Mouse (Mus musculus) ovary, adult 18-20 months (tissue): ENCODE results near the gene Plekhj1.

Source experiments
- DNase-seq: peaks from one replicate; pipeline ENCODE4 v3.0.0; 2022; ENCODE audit warnings: low spot score, mixed read lengths

The Plekhj1 gene

DNA sequence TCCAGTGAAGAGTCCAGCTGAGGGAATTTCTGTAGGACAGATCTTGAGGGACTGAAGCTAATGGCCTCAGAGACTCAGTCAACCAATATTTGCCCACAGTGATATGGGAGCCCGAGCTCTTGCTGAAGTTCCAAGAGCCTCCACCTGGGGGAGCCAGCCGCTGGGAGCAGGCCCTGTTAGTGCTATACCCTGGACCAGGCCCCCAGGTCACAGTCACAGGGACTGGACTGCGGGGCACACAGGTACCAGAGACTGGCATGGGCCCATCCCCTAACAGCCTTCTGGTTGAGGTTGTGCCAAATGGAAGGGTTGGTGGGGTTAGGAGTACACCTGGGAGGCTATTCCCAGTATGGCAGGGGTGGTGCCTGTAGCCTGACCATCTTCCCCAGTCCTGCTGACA, 7.5 kb upstream of the Plekhj1 start:
- DNase-seq, result no peak

DNA sequence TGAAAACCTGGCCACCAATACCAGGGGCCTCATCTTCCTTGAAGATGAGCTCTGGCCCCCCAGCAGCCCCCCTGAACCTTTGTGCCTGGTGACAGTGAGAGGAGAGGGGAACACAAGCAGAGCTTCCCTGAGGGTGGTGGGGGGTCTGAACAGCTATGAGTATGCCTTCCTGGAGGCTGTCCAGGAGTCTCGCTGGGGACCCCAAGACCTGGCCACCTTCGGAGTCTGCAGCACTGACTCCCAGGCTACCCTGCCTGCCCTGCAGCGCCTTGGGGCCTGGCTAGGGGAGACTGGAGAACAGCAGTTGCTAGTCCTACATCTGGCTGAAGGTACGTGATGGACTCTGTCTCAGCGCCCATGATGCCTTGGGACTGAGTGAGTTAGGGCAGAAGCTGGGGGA, 6.9 kb upstream of the Plekhj1 start:
- no peak for DNase-seq

DNA sequence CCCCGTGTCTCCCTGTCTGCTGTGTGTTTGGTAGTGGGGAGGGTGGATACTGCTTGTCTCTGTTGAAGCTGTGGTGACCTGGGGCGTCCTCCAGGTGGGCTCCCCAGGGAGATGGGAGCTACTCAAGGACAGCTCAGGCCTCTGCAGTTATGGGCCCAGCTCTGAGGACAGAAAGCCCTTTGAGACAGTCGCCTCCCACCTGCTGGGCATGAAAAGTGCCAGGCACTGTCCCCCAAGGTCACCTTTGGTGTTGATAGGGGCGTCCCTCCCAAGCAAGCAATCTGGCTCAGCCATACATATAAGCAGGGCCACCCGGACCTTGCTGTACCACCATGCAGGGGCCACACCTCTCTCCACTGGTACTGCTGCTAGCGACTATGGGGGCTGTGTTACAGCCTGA, 6.5 kb upstream of the Plekhj1 start, which contains the start of gene Amh:
Amh (plus strand) TSS at position 328 of the 400 bp plus-strand sequence.
- DNase-seq, result peak; percentile 66

DNA sequence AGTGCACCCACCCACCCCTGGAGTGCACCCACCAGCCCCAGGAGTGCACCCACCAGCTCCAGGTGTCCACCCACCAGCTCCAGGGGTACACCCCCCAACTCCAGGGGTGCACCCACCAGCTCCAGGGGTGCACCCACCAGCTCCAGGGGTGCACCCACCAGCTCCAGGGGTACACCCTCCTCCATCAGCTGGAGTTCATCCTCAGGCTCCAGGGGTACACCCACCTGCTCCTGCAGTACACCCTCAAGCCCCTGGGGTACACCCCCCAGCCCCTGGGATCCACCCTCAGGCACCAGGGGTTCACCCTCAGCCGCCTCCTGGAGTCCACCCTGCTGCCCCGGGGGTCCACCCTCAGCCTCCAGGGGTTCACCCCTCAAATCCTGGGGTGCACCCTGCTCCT, 5.9 kb upstream of the Plekhj1 start:
- no peak for DNase-seq

DNA sequence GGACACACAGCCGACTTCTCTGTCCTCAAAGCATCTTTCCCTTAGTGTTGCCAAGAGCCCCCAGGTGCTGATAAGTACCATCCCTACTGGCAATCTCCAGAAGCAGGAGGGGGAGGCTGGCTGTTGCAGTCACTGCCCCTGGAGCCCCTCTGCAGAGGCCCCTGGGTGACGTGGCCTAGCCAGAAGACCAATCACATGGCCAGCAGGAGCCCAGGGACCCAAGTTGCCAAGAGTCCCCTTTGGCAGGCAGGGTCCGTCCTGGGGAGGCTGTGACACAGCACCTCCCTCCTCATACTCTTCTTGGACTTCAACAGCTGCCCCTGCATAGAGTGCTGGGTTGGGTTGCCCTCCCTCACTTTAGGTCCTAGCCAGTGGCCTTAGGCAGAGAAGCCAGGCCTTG, 4.6 kb upstream of the Plekhj1 start:
- no peak for DNase-seq

DNA sequence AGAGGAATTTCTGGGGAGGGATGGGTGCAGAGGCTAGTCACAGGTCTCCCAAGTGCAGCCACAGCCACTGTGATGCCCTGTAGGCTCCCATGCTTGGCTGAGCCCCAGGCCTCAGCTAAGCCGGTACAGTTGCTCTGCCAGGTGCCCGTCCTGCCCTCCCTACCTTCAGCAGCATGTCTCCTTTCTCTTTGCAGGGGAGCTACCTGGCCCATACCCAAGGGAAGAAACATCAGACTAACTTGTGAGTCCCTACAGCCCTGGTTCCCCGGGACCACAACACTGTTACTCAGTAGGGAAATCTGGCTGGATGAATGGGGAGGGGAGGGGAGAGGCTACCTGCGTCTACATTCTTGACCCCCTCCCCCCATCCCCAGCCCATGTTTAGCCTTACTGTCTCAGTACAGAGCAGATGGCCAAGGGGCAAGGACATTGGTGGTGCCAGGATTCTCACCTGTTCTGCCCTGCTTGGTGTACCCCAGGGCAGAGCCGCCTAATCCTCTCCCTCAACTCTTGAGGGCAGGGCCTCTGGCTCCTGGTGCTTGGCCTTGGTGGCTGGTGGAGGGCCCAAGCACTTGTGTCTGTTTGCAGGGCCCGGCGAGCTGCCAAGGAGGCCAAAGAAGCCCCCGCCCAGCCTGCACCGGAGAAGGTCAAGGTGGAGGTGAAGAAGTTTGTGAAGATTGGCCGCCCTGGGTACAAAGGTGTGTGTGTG, 3.9 kb upstream of the Plekhj1 start:
- DNase-seq, result no peak

DNA sequence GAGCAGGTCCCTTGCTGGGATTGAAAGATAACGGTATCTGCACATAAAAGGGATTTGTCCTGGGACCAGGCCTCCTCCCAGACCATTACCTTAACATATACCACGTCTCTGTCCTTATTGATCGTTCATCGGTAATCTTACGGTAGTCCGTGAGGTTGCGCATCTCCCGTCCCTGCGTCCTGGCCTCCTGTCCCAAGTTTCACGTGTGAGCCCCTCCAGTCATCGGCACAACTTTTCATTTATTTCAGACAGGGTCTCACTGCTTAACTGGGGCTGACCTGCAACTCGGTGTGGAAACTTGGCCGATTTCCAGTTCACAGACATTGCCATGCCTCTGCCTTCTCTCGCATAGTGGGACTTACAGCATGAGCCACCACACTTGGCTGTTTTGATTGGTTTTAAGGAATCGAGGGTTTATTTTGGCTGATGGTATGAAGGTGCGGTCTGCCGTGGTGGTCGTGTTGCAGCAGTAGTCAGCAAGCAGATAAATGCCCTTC, 692 bp upstream of the Plekhj1 start:
- DNase-seq, result no peak

GRCm38 (mm10) chr10:80797186-80798149, 958 bp downstream of the Plekhj1 start:
- no peak for DNase-seq

DNA sequence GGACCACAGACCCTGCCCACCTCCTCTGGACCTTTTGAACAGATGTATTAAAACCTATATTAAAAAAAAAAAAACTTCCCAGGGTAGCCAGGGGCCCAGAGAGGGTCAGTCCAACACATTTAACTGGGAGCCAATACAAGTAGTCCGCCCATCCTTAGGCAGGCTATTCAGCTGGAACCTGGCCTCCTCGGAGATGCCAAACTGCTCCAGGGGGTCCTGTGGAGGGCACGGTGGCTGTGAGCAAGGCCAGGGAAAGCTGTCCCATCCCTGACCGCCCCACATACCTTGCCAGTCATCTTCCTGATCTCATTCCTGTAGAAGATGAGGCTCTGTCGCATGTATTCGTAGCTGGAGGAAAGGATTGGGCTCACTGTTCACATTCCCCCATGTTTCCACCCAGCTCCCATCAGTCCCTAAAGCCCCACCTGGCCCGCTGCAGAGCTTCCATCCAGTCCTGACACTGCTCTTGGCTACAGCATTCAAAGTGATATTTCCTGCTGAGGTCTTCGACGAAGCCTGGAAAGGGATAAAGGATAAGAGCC, 2.0 kb downstream of the Plekhj1 start:
- no peak for DNase-seq

DNA sequence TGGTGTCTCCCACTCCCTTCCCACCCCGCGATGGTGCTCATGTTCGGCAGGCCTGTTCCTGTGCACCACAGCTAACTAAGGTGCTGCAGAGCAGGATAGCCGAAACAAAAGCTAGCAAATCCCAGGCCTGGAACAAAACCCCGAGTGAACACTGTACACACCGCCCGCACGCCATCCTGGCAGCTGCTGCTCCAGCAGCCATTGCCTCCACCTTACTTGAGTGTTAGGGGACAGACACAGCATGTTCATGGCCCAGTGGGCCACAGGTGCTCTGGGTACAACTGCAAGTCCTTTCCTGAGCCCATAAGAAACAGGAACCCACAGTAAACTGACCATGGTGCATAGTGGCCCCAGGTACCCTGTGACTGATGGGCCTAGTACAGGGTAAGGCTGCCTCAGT, 3.7 kb downstream of the Plekhj1 start:
- DNase-seq, result no peak

DNA sequence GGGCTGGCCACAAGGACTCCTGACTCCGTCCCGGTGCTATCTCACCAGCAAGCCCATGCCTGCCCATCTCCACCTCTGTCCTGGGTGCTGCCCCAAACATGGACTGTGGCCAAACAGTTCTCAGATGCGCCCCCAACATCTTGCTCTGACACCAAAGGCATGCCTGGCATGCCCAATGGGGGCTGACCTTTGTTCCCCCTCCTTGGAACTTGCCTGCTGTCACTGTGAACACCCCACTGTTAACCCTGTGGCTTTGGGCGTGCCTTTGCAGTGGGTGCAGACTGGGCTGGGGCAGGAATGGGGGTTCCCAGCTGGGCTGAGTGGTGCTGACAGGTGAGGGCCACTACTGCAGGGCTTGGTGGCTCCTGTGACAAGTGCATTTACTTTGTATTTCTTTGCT, 4.6 kb downstream of the Plekhj1 start:
- DNase-seq, result no peak

DNA sequence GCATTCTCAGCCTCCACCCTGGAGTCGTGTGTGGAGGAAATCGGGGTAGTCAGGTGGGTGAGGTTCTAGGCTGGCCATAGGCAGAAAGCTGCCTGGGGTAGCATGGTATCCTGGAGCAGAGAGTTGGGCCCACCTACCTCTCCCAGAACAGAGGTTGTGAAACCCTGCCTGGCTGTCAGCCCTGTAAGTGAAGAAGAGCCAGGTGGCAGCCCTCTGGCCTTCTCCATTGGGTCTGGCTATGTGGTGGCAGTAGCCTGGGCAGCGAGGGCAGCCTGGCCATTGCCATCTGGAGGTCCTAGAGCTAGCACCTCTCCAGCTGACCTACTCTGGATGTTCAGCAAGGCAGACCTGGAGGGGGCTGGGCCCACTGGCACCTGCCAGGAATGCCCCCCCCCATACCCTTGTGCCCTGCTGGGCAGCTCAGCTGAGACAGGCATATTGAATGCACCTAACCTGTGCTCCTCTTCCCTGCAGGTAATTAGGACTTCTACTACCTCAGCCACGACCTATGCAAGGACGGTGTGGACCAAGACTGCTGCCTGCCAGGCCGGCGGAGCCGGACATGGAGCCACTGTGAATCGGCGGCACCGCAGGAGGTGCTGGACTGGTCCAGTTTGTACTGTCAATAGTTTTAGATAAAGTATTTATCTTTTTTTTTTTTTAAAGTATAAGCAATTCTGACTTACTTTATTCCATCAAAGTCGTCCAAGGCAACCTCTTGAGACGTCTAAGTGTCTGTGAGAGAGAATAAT, 5.2 kb downstream of the Plekhj1 start:
- DNase-seq, result no peak

GRCm38 (mm10) chr10:80792175-80793032, 6.0 kb downstream of the Plekhj1 start:
- DNase-seq, result peak; percentile 60

DNA sequence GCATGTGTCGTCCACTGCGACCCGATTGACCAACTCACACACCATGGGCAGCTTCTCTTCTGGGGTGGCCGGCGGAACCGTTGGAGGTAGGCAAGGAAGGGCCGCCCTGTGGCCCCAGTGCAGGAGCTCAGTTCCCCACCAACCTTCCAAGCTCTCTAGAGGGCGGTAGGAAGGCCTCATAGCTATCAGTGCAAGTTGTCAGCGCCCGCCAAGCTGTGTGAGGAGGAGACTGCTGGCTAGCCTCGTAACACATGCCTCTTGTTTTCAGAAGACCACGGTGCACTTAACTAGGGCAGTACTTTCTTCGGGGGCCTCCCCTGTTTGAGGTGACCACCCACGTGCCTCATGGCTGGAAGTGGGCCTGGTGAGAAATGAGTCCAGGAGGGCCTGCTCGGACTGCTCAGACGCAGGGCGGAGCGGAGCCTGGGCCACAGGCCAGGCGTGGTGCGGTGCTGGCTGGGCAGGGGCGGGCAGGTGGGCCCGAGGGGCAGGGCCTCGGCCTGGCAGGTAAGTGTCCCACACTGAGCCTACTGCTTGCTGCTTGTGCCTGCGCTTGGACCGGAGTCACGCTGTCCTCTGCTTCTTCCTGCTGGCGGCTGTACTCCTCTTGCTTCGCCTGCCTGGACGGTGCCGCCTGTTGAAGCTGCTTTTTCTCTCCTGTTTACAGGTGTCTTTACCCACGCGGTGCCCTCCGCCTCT, 6.8 kb downstream of the Plekhj1 start:
- no peak for DNase-seq

DNA sequence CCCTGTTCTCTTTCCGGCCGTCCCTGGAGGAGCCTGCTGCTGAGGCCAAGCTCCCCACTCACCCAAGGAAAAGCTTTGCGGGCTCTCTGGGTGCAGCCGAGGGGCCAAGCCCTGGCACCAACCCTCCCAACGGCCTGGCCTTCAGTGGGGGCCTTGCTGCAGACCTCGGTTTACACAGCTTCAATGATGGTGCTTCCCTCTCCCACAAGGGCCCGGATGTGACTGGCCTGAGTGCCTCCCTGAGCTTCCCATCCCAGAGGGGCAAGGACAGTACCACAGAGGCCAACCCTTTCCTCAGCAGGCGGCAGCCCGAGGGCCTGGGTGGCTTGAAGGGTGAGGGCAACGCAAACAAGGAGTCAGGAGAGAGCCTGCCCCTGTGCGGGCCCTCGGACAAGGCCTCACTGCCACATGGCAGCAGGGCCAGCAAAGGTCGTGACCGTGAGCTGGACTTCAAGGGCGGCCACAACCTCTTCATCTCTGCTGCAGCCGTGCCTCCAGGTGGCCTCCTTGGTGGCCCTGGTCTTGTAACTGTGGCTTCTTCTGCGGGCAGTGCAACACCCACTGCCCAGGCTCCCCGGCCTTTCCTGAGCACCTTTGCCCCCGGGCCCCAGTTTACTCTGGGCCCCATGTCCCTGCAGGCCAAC, 7.5 kb downstream of the Plekhj1 start:
- DNase-seq, result no peak

DNA sequence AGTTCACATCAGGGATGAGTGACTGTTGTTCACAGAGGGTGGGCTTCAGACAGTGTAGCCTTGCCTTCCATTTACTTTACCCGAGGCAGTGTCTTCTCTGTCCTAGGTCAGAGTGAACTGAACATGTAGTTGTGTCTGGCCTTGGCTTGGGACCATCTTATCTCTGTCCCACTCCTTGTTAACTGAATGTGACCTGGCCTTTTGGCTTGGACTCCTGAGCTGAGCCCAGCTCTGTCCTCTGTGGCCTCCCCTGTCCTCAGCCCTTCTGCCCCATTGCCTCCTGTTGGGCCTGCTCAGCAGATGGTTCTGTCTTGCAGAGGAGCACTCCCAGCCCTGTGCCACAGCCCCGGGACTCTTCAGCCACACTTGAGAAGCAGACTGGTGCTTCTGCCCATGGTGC, 10.9 kb downstream of the Plekhj1 start:
- no peak for DNase-seq

DNA sequence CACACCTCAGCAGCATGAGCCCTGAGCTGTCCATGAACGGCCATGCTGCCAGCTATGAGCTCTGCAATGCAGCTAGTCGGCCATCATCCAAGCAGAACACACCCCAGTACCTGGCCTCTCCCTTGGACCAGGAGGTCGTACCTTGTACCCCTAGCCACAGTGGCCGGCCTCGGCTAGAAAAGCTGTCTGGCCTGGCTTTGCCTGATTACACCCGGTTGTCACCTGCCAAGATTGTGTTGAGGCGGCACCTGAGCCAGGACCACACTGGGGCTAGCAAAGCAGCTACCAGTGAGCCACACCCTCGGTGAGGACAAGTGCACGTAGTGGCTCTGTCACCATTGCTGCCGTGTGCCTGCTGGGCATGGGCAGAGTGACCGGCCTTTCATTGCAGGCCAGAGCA, 12.5 kb downstream of the Plekhj1 start:
- no peak for DNase-seq

- DNase-seq, result no peak
Observed at GRCm38 (mm10) chr10:80784871-80785270, 13.6 kb downstream of the Plekhj1 start.

- no peak for DNase-seq
Observed at GRCm38 (mm10) chr10:80784302-80784701, 14.1 kb downstream of the Plekhj1 start.

DNA sequence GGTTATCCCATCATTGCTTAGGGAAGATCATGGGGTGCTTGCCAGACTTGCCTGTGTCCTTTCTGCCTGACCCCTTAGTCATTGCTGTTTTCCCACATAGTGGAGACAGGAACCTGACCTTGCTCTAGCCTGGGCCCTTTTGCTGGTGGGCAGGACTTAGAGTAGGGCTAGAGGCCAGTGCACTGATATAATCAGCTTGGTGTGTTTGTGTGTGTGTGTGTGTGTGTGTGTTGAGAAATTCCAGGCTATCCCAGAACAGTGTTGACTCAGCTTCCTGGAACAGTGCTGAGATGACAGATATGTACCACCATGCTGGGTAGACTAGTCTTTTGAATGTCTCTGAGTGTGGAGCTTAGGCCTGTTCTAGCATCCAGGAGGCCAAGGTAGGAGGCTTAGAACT, 18.9 kb downstream of the Plekhj1 start:
- DNase-seq, result peak; percentile 39
